Mouse (Mus musculus): ENCODE data around the gene Nme4. TPM values are rescaled to one million over a fixed set of nuclear protein-coding genes. Genes with fewer than 3 reads are reported as not detected.

Gene Nme4
- polyA plus RNA-seq, 1 experiment from 2014 or later, result 56.2 TPM

DNA sequence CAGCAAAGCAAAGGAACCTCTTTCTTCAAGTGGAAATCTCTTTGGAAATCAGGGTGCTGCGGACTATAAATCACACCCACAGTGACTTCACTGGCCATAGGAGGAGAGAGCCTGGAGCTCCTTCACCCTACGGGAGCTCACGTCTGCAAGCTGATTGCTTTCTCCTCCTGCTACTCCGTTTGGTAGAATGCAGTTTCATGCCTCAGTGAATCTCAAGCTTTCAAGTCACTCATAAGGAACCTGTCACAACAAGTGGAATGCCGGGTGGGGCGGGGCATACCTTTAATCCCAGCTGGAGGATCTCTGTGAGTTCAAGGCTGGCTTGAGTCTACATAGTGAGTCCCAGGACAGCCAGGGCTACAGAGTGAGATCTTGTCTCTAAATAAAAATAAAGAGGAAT is 40.2 kb downstream of the Nme4 start:
- no peak for ATAC-seq (replicated peaks; ENCODE audit: extremely low read depth, insufficient read depth, low FRiP score)
- peaks cover 5% of the 10 kb centered on the region; the same call in 1 of the 2 replicates for H3K36me3 ChIP-seq (ENCODE audit: control insufficient read depth, insufficient read depth)
- no peaks in the 10 kb centered on the region for H3K27me3 ChIP-seq (ENCODE audit: control insufficient read depth, insufficient read depth, low read length)
- H3K4me1 ChIP-seq (ENCODE audit: control insufficient read depth, insufficient read depth, low read length), result no peaks in the 10 kb centered on the region; the same call in 1 of the 2 replicates
- H3K27ac ChIP-seq (ENCODE audit: low read length), result no peak overlapping the region
- H3K4me3 ChIP-seq (ENCODE audit: low read length), result no peak overlapping the region
- no peak overlapping the region for H3K4me2 ChIP-seq (ENCODE audit: low read depth, low read length)
- WGBS, result 78% methylated on average over 6 of the region's 6 CpGs
- H3K9ac ChIP-seq (ENCODE audit: low read length), result no peak overlapping the region
- no peaks in the 10 kb centered on the region for H3K9me3 ChIP-seq (replicated peaks; ENCODE audit: control insufficient read depth, low read length)

GRCm38 (mm10) chr17:26054133-26054845 is 41.1 kb downstream of the Nme4 start:
- H3K36me3 ChIP-seq (ENCODE audit: control insufficient read depth, insufficient read depth), result peaks cover 3% of the 10 kb centered on the region; the same call in 1 of the 2 replicates
- H3K4me1 ChIP-seq (ENCODE audit: control insufficient read depth, insufficient read depth, low read length), result no peaks in the 10 kb centered on the region; the same call in 1 of the 2 replicates
- ATAC-seq (replicated peaks; ENCODE audit: extremely low read depth, insufficient read depth, low FRiP score), result no peak
- no peak overlapping the region for H3K4me2 ChIP-seq (ENCODE audit: low read depth, low read length)
- WGBS, result 51% methylated on average over 17 of the region's 17 CpGs
- H3K27ac ChIP-seq (ENCODE audit: low read length), result no peak overlapping the region
- H3K27me3 ChIP-seq (ENCODE audit: control insufficient read depth, insufficient read depth, low read length), result no peaks in the 10 kb centered on the region
- no peak overlapping the region for H3K4me3 ChIP-seq (ENCODE audit: low read length)
- H3K9me3 ChIP-seq (replicated peaks; ENCODE audit: control insufficient read depth, low read length), result no peaks in the 10 kb centered on the region
- peak overlapping the region; percentile 41; the same call in 1 of the 2 replicates for H3K9ac ChIP-seq (ENCODE audit: low read length)

- H3K36me3 ChIP-seq (ENCODE audit: control insufficient read depth, insufficient read depth), result no peaks in the 10 kb centered on the region
- H3K9me3 ChIP-seq (replicated peaks; ENCODE audit: control insufficient read depth, low read length), result no peaks in the 10 kb centered on the region
- H3K4me3 ChIP-seq (ENCODE audit: low read length), result no peak overlapping the region
- no peak overlapping the region for H3K4me2 ChIP-seq (ENCODE audit: low read depth, low read length)
- H3K9ac ChIP-seq (ENCODE audit: low read length), result no peak overlapping the region
- no peak overlapping the region for H3K27ac ChIP-seq (ENCODE audit: low read length)
- peaks cover 7% of the 10 kb centered on the region for H3K4me1 ChIP-seq (ENCODE audit: control insufficient read depth, insufficient read depth, low read length)
- WGBS, result 76% methylated on average over 4 of the region's 4 CpGs
- H3K27me3 ChIP-seq (ENCODE audit: control insufficient read depth, insufficient read depth, low read length), result no peaks in the 10 kb centered on the region
- no peak for ATAC-seq (replicated peaks; ENCODE audit: extremely low read depth, insufficient read depth, low FRiP score)
Measured at GRCm38 (mm10) chr17:26052706-26053105, 42.7 kb downstream of the Nme4 start.

DNA sequence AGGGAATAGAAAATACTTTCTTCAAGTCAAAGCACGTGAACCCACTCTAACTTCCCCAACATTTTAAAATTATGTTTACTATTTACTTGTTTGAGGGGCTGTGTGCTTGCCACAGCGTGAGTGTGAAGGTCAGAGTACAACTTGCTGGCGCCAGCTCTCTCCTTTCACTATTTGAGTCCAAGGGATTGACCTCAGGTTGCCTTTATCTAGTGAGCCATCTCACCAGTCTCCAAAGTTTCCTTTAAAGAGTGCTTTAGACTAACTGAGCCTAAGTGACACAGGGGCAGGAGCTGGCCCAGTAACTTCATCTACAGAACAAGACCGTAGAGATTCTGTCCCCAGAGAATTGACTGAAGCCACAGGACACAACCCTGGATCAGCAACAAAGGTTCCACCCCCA is 43.3 kb downstream of the Nme4 start:
- Histone ChIP-seq H3K4me3 (ENCODE audit: low read length) (no peak overlapping the region), H3K4me1 (ENCODE audit: control insufficient read depth, insufficient read depth, low read length) (peaks cover 7% of the 10 kb centered on the region), H3K27me3 (ENCODE audit: control insufficient read depth, insufficient read depth, low read length) (no peaks in the 10 kb centered on the region), H3K9ac (ENCODE audit: low read length) (no peak overlapping the region), H3K27ac (ENCODE audit: low read length) (no peak overlapping the region), H3K4me2 (ENCODE audit: low read depth, low read length) (no peak overlapping the region), H3K9me3 (replicated peaks; ENCODE audit: control insufficient read depth, low read length) (no peaks in the 10 kb centered on the region), H3K36me3 (ENCODE audit: control insufficient read depth, insufficient read depth) (no peaks in the 10 kb centered on the region)
- 89% methylated on average over 4 of the region's 4 CpGs for WGBS
- no peak for ATAC-seq (replicated peaks; ENCODE audit: extremely low read depth, insufficient read depth, low FRiP score)

DNA sequence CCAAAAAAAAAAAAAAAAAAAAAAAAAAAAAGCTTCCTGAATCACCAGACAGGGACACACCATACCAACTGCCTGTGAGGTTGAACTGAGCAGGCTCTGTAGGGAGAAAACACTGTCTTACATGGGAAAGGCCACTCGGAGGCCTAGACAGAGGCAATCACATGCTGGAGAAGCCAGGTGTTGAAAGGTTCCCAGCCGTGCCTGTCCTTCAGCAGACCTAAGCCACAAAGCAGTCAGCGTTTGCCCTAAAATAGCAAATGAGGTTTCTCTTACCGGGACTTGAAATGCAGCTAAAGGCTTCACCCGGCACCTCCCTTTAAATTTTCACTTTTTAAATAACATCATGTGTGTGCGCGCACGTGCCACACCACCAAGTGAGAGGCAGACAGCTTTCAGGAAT is 47.3 kb downstream of the Nme4 start:
- 56% methylated on average over 8 of the region's 8 CpGs for WGBS
- Histone ChIP-seq H3K4me3 (ENCODE audit: low read length) (no peak overlapping the region), H3K27ac (ENCODE audit: low read length) (no peak overlapping the region), H3K4me2 (ENCODE audit: low read depth, low read length) (no peak overlapping the region), H3K27me3 (ENCODE audit: control insufficient read depth, insufficient read depth, low read length) (no peaks in the 10 kb centered on the region), H3K9me3 (replicated peaks; ENCODE audit: control insufficient read depth, low read length) (no peaks in the 10 kb centered on the region), H3K9ac (ENCODE audit: low read length) (no peak overlapping the region), H3K36me3 (ENCODE audit: control insufficient read depth, insufficient read depth) (no peaks in the 10 kb centered on the region), H3K4me1 (ENCODE audit: control insufficient read depth, insufficient read depth, low read length) (peaks cover 26% of the 10 kb centered on the region)
- no peak for ATAC-seq (replicated peaks; ENCODE audit: extremely low read depth, insufficient read depth, low FRiP score)

GRCm38 (mm10) chr17:26046253-26046997 is 49.0 kb downstream of the Nme4 start:
- WGBS, result 47% methylated on average over 10 of the region's 10 CpGs
- Histone ChIP-seq H3K27me3 (ENCODE audit: control insufficient read depth, insufficient read depth, low read length) (no peaks in the 10 kb centered on the region), H3K27ac (ENCODE audit: low read length) (peak overlapping the region; percentile 15; the same call in 1 of the 2 replicates), H3K36me3 (ENCODE audit: control insufficient read depth, insufficient read depth) (no peaks in the 10 kb centered on the region), H3K4me1 (ENCODE audit: control insufficient read depth, insufficient read depth, low read length) (peaks cover 38% of the 10 kb centered on the region), H3K9me3 (replicated peaks; ENCODE audit: control insufficient read depth, low read length) (no peaks in the 10 kb centered on the region), H3K4me3 (ENCODE audit: low read length) (no peak overlapping the region), H3K9ac (ENCODE audit: low read length) (no peak overlapping the region), H3K4me2 (ENCODE audit: low read depth, low read length) (no peak overlapping the region)
- ATAC-seq (replicated peaks; ENCODE audit: extremely low read depth, insufficient read depth, low FRiP score), result no peak

DNA sequence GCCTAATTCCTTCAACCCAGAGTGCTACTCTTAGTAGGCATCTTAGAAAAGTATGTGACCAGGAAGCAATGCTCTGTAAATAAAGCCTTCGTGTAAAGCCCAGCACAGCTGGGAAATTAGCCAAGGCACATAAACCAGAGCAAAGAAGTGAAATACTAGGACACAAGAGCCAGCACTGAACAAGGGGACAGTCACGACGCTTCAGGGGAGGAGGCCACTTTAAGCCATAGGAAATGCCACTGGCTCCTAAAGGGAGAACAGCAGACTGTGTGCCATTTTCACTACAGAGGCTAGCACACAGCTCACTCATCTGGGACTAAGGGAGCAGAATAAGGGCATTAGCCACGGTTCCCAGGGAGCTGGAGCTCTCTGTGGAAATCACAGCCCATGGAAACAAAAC is 50.1 kb downstream of the Nme4 start:
- Histone ChIP-seq H3K4me1 (ENCODE audit: control insufficient read depth, insufficient read depth, low read length) (peaks cover 41% of the 10 kb centered on the region), H3K27ac (ENCODE audit: low read length) (no peak overlapping the region), H3K4me2 (ENCODE audit: low read depth, low read length) (no peak overlapping the region), H3K4me3 (ENCODE audit: low read length) (no peak overlapping the region), H3K9me3 (replicated peaks; ENCODE audit: control insufficient read depth, low read length) (no peaks in the 10 kb centered on the region), H3K9ac (ENCODE audit: low read length) (no peak overlapping the region), H3K27me3 (ENCODE audit: control insufficient read depth, insufficient read depth, low read length) (no peaks in the 10 kb centered on the region), H3K36me3 (ENCODE audit: control insufficient read depth, insufficient read depth) (no peaks in the 10 kb centered on the region)
- WGBS, result 49% methylated on average over 4 of the region's 4 CpGs
- ATAC-seq (replicated peaks; ENCODE audit: extremely low read depth, insufficient read depth, low FRiP score), result no peak

DNA sequence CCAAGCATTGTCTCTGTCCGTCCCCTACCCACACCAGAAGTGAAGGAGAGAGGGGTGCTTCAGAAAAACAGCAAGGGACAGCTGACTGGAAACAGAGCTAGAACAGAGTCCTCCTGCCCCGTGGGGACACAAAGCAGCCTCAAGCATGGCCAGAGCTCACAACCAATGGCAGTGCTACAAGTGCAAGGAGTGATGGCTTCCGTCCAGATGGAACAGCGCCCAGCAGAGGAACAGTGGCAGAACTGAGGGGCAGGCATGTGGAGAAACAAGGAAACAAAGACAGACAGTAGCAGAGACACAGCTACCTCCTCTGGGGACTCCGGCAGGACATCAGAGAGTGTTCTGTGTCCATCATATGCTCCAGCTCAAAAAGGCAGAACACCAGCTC is 52.2 kb downstream of the Nme4 start:
- Histone ChIP-seq H3K27ac (ENCODE audit: low read length) (peak overlapping the region; percentile 91), H3K27me3 (ENCODE audit: control insufficient read depth, insufficient read depth, low read length) (no peaks in the 10 kb centered on the region), H3K9ac (ENCODE audit: low read length) (peak overlapping the region; percentile 37; the same call in 1 of the 2 replicates), H3K4me1 (ENCODE audit: control insufficient read depth, insufficient read depth, low read length) (peaks cover 37% of the 10 kb centered on the region), H3K36me3 (ENCODE audit: control insufficient read depth, insufficient read depth) (no peaks in the 10 kb centered on the region), H3K9me3 (replicated peaks; ENCODE audit: control insufficient read depth, low read length) (no peaks in the 10 kb centered on the region), H3K4me2 (ENCODE audit: low read depth, low read length) (peak overlapping the region; percentile 56), H3K4me3 (ENCODE audit: low read length) (no peak overlapping the region)
- peak; percentile 87 for ATAC-seq (replicated peaks; ENCODE audit: extremely low read depth, insufficient read depth, low FRiP score)
- WGBS, result 19% methylated on average over 5 of the region's 5 CpGs

- peak; percentile 66 for ATAC-seq (replicated peaks; ENCODE audit: extremely low read depth, insufficient read depth, low FRiP score)
- H3K27ac ChIP-seq (ENCODE audit: low read length), result peak overlapping the region; percentile 91
- H3K9ac ChIP-seq (ENCODE audit: low read length), result peak overlapping the region; percentile 44
- no peaks in the 10 kb centered on the region for H3K9me3 ChIP-seq (replicated peaks; ENCODE audit: control insufficient read depth, low read length)
- peak overlapping the region; percentile 56 for H3K4me2 ChIP-seq (ENCODE audit: low read depth, low read length)
- H3K27me3 ChIP-seq (ENCODE audit: control insufficient read depth, insufficient read depth, low read length), result no peaks in the 10 kb centered on the region
- 48% methylated on average over 13 of the region's 13 CpGs for WGBS
- no peaks in the 10 kb centered on the region for H3K36me3 ChIP-seq (ENCODE audit: control insufficient read depth, insufficient read depth)
- H3K4me3 ChIP-seq (ENCODE audit: low read length), result peak overlapping the region; percentile 29
- H3K4me1 ChIP-seq (ENCODE audit: control insufficient read depth, insufficient read depth, low read length), result peaks cover 34% of the 10 kb centered on the region
Measured at GRCm38 (mm10) chr17:26042599-26043248, 52.7 kb downstream of the Nme4 start.
